Mouse (Mus musculus) gastrocnemius, postnatal 36 days (tissue): ENCODE results near the gene Slc38a7. TPM values are rescaled to one million over a fixed set of nuclear protein-coding genes. Genes with fewer than 3 reads are reported as not detected.
"Not testable (repeated sequence)": the region's sequence is repeated elsewhere in the genome, so short reads cannot be mapped to it uniquely, and the experiment has no call there.

ENCODE experiments used
- DNase-seq, 2 experiments: peaks; one replicate each; pipeline ENCODE4 v3.0.0; 2022
- intact Hi-C: fragments of 180-260 bp; cut with DNase I; formaldehyde crosslinking; loops from one replicate; pipeline ENCODE4 v1.15.1; 2025
- long read RNA-seq, 2 experiments: library from polyadenylated mRNA; stranded (forward); transcript quantifications; one replicate each; pipeline ENCODE4 v2.0.0; 2021
- total RNA-seq, 2 experiments: library from RNA; stranded (reverse); gene quantifications; 2 replicates each; pipeline ENCODE4 v1.2.3; 2021

Gene Slc38a7
- total RNA-seq, result 1 to 10 TPM; 5.6 to 6.3 TPM
- long read RNA-seq, experiment 1, partial matches to known transcripts, result 1 of 4 reads
- long read RNA-seq, experiment 1, other reads (novel, unspliced or antisense), result 1 of 4 reads
- long read RNA-seq, experiment 2, partial matches to known transcripts, result 1 of 6 reads
- long read RNA-seq, experiment 2, other reads (novel, unspliced or antisense), result 4 of 6 reads

- peak; percentile 53 to 59 for DNase-seq
- intact Hi-C loops, result no loop called here
Measured at GRCm38 (mm10) chr8:95853102-95853843, at the start of gene Slc38a7. Gene Slc38a7 (minus strand): TSS chr8:95853539.

- intact Hi-C loops, result loop anchor here (10.0 kb wide), 1 partner anchor 307 kb away; no protein-coding TSS in a partner anchor
- DNase-seq, result no peak
Measured at GRCm38 (mm10) chr8:95901864-95902263, 48.5 kb upstream of the Slc38a7 start.

- intact Hi-C loops, result no loop called here
- no peak for DNase-seq
Measured at GRCm38 (mm10) chr8:95893701-95894100, 40.4 kb upstream of the Slc38a7 start.

GRCm38 (mm10) chr8:95888285-95889136, 35.2 kb upstream of the Slc38a7 start, which contains the start of gene Got2:
Gene Got2 (minus strand): TSS chr8:95888547.
- intact Hi-C loops, result no loop called here

GRCm38 (mm10) chr8:95887578-95888284, 34.4 kb upstream of the Slc38a7 start:
- intact Hi-C loops, result no loop called here
- DNase-seq, result peak; percentile 78 to 79

More at GRCm38 (mm10) chr8:95888285-95889136, 35.2 kb upstream of the Slc38a7 start, which contains the start of gene Got2:
- peak; percentile 87 to 89 for DNase-seq

GRCm38 (mm10) chr8:95886647-95887577, 33.6 kb upstream of the Slc38a7 start:
- intact Hi-C loops, result no loop called here
- DNase-seq, result peak; percentile 16 to 55

- no peak for DNase-seq
- intact Hi-C loops, result no loop called here
Measured at GRCm38 (mm10) chr8:95885966-95886365, 32.6 kb upstream of the Slc38a7 start.

- DNase-seq, result no peak
- intact Hi-C loops, result no loop called here
Measured at GRCm38 (mm10) chr8:95885271-95885841, 32.0 kb upstream of the Slc38a7 start.

GRCm38 (mm10) chr8:95884491-95884890, 31.2 kb upstream of the Slc38a7 start:
- intact Hi-C loops, result no loop called here
- no peak for DNase-seq

GRCm38 (mm10) chr8:95882191-95882590, 28.9 kb upstream of the Slc38a7 start:
- intact Hi-C loops, result no loop called here
- DNase-seq, result no peak

- intact Hi-C loops, result no loop called here
- DNase-seq, result no peak
Measured at GRCm38 (mm10) chr8:95881576-95881975, 28.2 kb upstream of the Slc38a7 start.

- no peak for DNase-seq
- intact Hi-C loops, result no loop called here
Measured at GRCm38 (mm10) chr8:95879823-95880222, 26.5 kb upstream of the Slc38a7 start.

GRCm38 (mm10) chr8:95878176-95878962, 25.0 kb upstream of the Slc38a7 start:
- intact Hi-C loops, result no loop called here

GRCm38 (mm10) chr8:95875270-95875669, 21.9 kb upstream of the Slc38a7 start:
- intact Hi-C loops, result no loop called here
- DNase-seq, result no peak

More at GRCm38 (mm10) chr8:95878176-95878962, 25.0 kb upstream of the Slc38a7 start:
- peak in 1 of 2 experiments; percentile 15 for DNase-seq

GRCm38 (mm10) chr8:95871690-95872089, 18.4 kb upstream of the Slc38a7 start:
- no peak for DNase-seq
- intact Hi-C loops, result no loop called here

GRCm38 (mm10) chr8:95864851-95865250, 11.5 kb upstream of the Slc38a7 start:
- intact Hi-C loops, DNase-seq: not testable (repeated sequence)

- DNase-seq, intact Hi-C loops: not testable (repeated sequence)
Measured at GRCm38 (mm10) chr8:95863761-95864440, 10.6 kb upstream of the Slc38a7 start.
